Mouse (Mus musculus) CH12.LX (cell line): ENCODE measurements around the gene Cd164. TPM values are rescaled to one million over a fixed set of nuclear protein-coding genes. Genes with fewer than 3 reads are reported as not detected.

ENCODE experiments used
- DNase-seq: peaks from one replicate; pipeline ENCODE4 v3.0.0-alpha.2; 2013; ENCODE audit errors: extremely low read depth
- H3K27ac ChIP-seq: 2 replicates; pipeline ENCODE4 v1.5.1; 2012; ENCODE audit warnings: low read depth, mild to moderate bottlenecking, control low read depth, moderate library complexity; ENCODE audit not compliant: insufficient read depth
- H3K27me3 ChIP-seq: replicated peaks from 2 replicates; pipeline ENCODE3; 2012; ENCODE audit warnings: inconsistent platforms
- H3K36me3 ChIP-seq, 2 experiments: replicated peaks in 1 of 2; 2 replicates each; pipeline versions ENCODE3 to v1.6.1; 2012; ENCODE audit warnings: inconsistent platforms in 1 of 2, low read length in 1 of 2, mild to moderate bottlenecking in 1 of 2, mixed read lengths in 1 of 2, moderate library complexity in 1 of 2; ENCODE audit not compliant: control insufficient read depth in 1 of 2, insufficient read depth in 1 of 2
- H3K4me1 ChIP-seq, 2 experiments: 2 replicates each; pipeline ENCODE4 v1.6.1; 2012; ENCODE audit warnings: inconsistent platforms in 1 of 2, moderate library complexity in 1 of 2; ENCODE audit not compliant: insufficient read depth in 2 of 2, control insufficient read depth in 1 of 2
- H3K4me2 ChIP-seq: 2 replicates; pipeline ENCODE4 v1.6.1; 2012; ENCODE audit warnings: low read depth, mild to moderate bottlenecking, control low read depth; ENCODE audit not compliant: poor library complexity, insufficient read depth, severe bottlenecking
- H3K4me3 ChIP-seq, 3 experiments: fragments of 150-350 bp in 1 of 3; sonication (generic) in 1 of 3; replicated peaks in 1 of 3; 2 replicates each; pipeline versions ENCODE3 to v1.5.1; 2011 to 2012; ENCODE audit warnings: low read depth in 2 of 3, low read length in 2 of 3, mild to moderate bottlenecking in 2 of 3, moderate library complexity in 2 of 3, control low read depth in 1 of 3, improper control_type of control experiment in 1 of 3, inconsistent platforms in 1 of 3, mixed read lengths in 1 of 3; ENCODE audit not compliant: poor library complexity in 1 of 3
- H3K79me2 ChIP-seq: replicated peaks from 2 replicates; pipeline ENCODE4 v1.6.1; 2012; ENCODE audit warnings: mild to moderate bottlenecking, moderate library complexity; ENCODE audit not compliant: control insufficient read depth, poor library complexity, insufficient read depth, severe bottlenecking; ENCODE audit errors: extremely low read depth
- H3K9ac ChIP-seq: 2 replicates; pipeline ENCODE4 v1.6.1; 2012; ENCODE audit warnings: low read depth, mild to moderate bottlenecking, control low read depth, moderate library complexity; ENCODE audit not compliant: insufficient read depth
- H3K9me3 ChIP-seq: replicated peaks from 2 replicates; pipeline ENCODE3; 2012; ENCODE audit warnings: low read length, inconsistent platforms, mixed read lengths
- BHLHE40 ChIP-seq: IDR thresholded peaks from 2 replicates; pipeline ENCODE4 v1.6.1; 2011; ENCODE audit warnings: mild to moderate bottlenecking, low read depth, low read length, improper control_type of control experiment
- CHD2 ChIP-seq: IDR thresholded peaks from 2 replicates; pipeline ENCODE4 v1.6.1; 2011; ENCODE audit warnings: low read length, improper control_type of control experiment
- CTCF ChIP-seq, 2 experiments: IDR thresholded peaks in 1 of 2; conservative IDR thresholded peaks in 1 of 2; 2 replicates each; pipeline ENCODE4 v1.5.1; 2011 to 2012; ENCODE audit warnings: low read depth in 2 of 2, low read length in 2 of 2, improper control_type of control experiment in 1 of 2, inconsistent platforms in 1 of 2, mild to moderate bottlenecking in 1 of 2, moderate library complexity in 1 of 2
- ETS1 ChIP-seq: conservative IDR thresholded peaks from 2 replicates; pipeline ENCODE4 v1.6.1; 2012; ENCODE audit warnings: low read depth, mild to moderate bottlenecking, inconsistent platforms, low read length, improper control_type of control experiment, moderate library complexity
- GABPA ChIP-seq: IDR thresholded peaks from 2 replicates; pipeline ENCODE4 v1.6.1; 2012; ENCODE audit warnings: low read depth, low read length, improper control_type of control experiment, inconsistent platforms; ENCODE audit not compliant: insufficient replicate concordance
- IRF4 ChIP-seq: IDR thresholded peaks from 2 replicates; pipeline ENCODE4 v1.6.1; 2014; ENCODE audit warnings: low read depth, mild to moderate bottlenecking, inconsistent platforms, low read length, improper control_type of control experiment
- JUN ChIP-seq: IDR thresholded peaks from 2 replicates; pipeline ENCODE4 v1.6.1; 2011; ENCODE audit warnings: low read depth, mild to moderate bottlenecking, low read length, improper control_type of control experiment, moderate library complexity; ENCODE audit not compliant: insufficient read depth
- KAT2A ChIP-seq: IDR thresholded peaks from 2 replicates; pipeline ENCODE4 v1.6.1; 2012; ENCODE audit warnings: low read length, improper control_type of control experiment, inconsistent platforms; ENCODE audit not compliant: insufficient replicate concordance
- MAX ChIP-seq: IDR thresholded peaks from 2 replicates; pipeline ENCODE4 v1.6.1; 2011; ENCODE audit warnings: low read length, improper control_type of control experiment
- MYC ChIP-seq: IDR thresholded peaks from 2 replicates; pipeline ENCODE4 v1.6.1; 2011; ENCODE audit warnings: low read depth, mild to moderate bottlenecking, improper control_type of control experiment, low read length
- NELFE ChIP-seq: IDR thresholded peaks from 2 replicates; pipeline ENCODE4 v1.6.1; 2011; ENCODE audit warnings: low read depth, low read length, improper control_type of control experiment
- NRF1 ChIP-seq: IDR thresholded peaks from 2 replicates; pipeline ENCODE4 v1.6.1; 2014; ENCODE audit warnings: low read depth, mild to moderate bottlenecking, inconsistent platforms, low read length, improper control_type of control experiment, moderate library complexity
- POLR2AphosphoS2 ChIP-seq: IDR thresholded peaks from 2 replicates; pipeline ENCODE4 v1.6.1; 2011; ENCODE audit warnings: low read depth, low read length, improper control_type of control experiment
- RCOR1 ChIP-seq: conservative IDR thresholded peaks from 2 replicates; pipeline ENCODE4 v1.6.1; 2012; ENCODE audit warnings: low read depth, mild to moderate bottlenecking, inconsistent platforms, low read length, improper control_type of control experiment
- SMC3 ChIP-seq: IDR thresholded peaks from 2 replicates; pipeline ENCODE4 v1.6.1; 2011; ENCODE audit warnings: low read depth, low read length, improper control_type of control experiment
- ZC3H11A ChIP-seq: IDR thresholded peaks from 2 replicates; pipeline ENCODE4 v1.6.1; 2012; ENCODE audit warnings: low read depth, mild to moderate bottlenecking, inconsistent platforms, low read length, improper control_type of control experiment
- ZKSCAN1 ChIP-seq: IDR thresholded peaks from 2 replicates; pipeline ENCODE4 v1.6.1; 2012; ENCODE audit warnings: low read depth, inconsistent platforms, low read length, improper control_type of control experiment, borderline replicate concordance
- ZMIZ1 ChIP-seq: IDR thresholded peaks from 2 replicates; pipeline ENCODE4 v1.6.1; 2012; ENCODE audit warnings: low read depth, mild to moderate bottlenecking, inconsistent platforms, low read length, improper control_type of control experiment
- ZNF384 ChIP-seq: IDR thresholded peaks from 2 replicates; pipeline ENCODE4 v1.6.1; 2012; ENCODE audit warnings: low read depth, low read length, improper control_type of control experiment, inconsistent platforms
- dilution Hi-C: fragments of 300-500 bp; cut with MboI; formaldehyde crosslinking; loops from 2 replicates; pipeline ENCODE4 v1.14.3; 2020; ENCODE audit warnings: low sequenced_read_pairs; ENCODE audit not compliant: extremely low pct_unique_long_range_greater_than_20kb, extremely low pct_ligation_motif_present
- in situ Hi-C: fragments of 300-500 bp; cut with MboI; formaldehyde crosslinking; loops from 3 replicates; pipeline ENCODE4 v1.14.3; 2019; ENCODE audit warnings: low sequenced_read_pairs, low pct_ligation_motif_present, low pct_unique_long_range_greater_than_20kb, mixed read lengths
- polyA plus RNA-seq: library from polyadenylated mRNA; unstranded; fragments of >175 nt; gene quantifications from 2 replicates; pipeline ENCODE4 v1.2.1, GENCODE M21; 2012; ENCODE audit warnings: low read depth; ENCODE audit not compliant: insufficient read length
- total RNA-seq, 2 experiments: library from RNA; depleted of rRNA; stranded (reverse); fragments of 300-350 nt in 1 of 2; fragments of >200 nt in 1 of 2; gene quantifications; 2 replicates each; pipeline ENCODE4 v1.2.3; 2012 to 2014

Gene Cd164
- total and polyA plus RNA-seq, 3 experiments: 41.0 to 191 (median 151) TPM

- in situ Hi-C loops: no loop called here
- Histone ChIP-seq H3K27ac (no peak overlapping the region), H3K4me1 (peaks cover 4 to 17% of the 10 kb centered on the region in 2 experiments; a peak in 3 of 4 replicates), H3K36me3 (peaks cover 70 to 85% of the 10 kb centered on the region in 2 experiments), H3K4me3 (no peak overlapping the region), H3K4me2 (no peak overlapping the region), H3K9ac (no peak overlapping the region), H3K79me2 (no peaks in the 10 kb centered on the region), H3K27me3 (no peaks in the 10 kb centered on the region), H3K9me3 (no peaks in the 10 kb centered on the region)
- dilution Hi-C loops: no loop called here
- TF ChIP-seq BHLHE40: no peak
- no peak for TF ChIP-seq MYC
- no peak for TF ChIP-seq IRF4
- no peak for TF ChIP-seq POLR2AphosphoS2
- DNase-seq: no peak
Measured at GRCm38 (mm10) chr10:41485778-41486177, 33.4 kb upstream of the Cd164 start.

- Histone ChIP-seq H3K4me1 (peaks cover 4 to 17% of the 10 kb centered on the region in 2 experiments; a peak in 3 of 4 replicates), H3K27me3 (no peaks in the 10 kb centered on the region), H3K79me2 (no peaks in the 10 kb centered on the region), H3K9ac (no peak overlapping the region), H3K27ac (no peak overlapping the region), H3K4me2 (no peak overlapping the region), H3K9me3 (no peaks in the 10 kb centered on the region), H3K4me3 (no peak overlapping the region), H3K36me3 (peaks cover 64 to 77% of the 10 kb centered on the region in 2 experiments)
- dilution Hi-C loops: no loop called here
- TF ChIP-seq ETS1 (no peak), MAX (no peak), ZNF384 (no peak), ZKSCAN1 (no peak), IRF4 (no peak), GABPA (no peak), SMC3 (no peak), CHD2 (no peak), RCOR1 (no peak), ZC3H11A (no peak), NELFE (no peak), MYC (no peak), ZMIZ1 (no peak), KAT2A (no peak), NRF1 (no peak), CTCF (conservative IDR thresholded peaks at IDR 0.05 in 1 of 2, IDR thresholded peaks at IDR 0.05 in 1 of 2; ENCODE audit: low read depth in 2 of 2, low read length in 2 of 2) (no peak), JUN (no peak)
- in situ Hi-C loops: no loop called here
- DNase-seq: no peak
Measured at GRCm38 (mm10) chr10:41486506-41487170, 32.6 kb upstream of the Cd164 start.
